Mouse (Mus musculus) brain, embryonic 14.5 days (tissue): ENCODE results near the gene Eif4b.

Source experiments
- CTCF ChIP-seq: fragments of 200-500 bp; IDR thresholded peaks from 2 replicates; pipeline ENCODE4 v1.5.1; 2012; ENCODE audit warnings: inconsistent platforms, mild to moderate bottlenecking, moderate library complexity, borderline replicate concordance; ENCODE audit not compliant: insufficient read depth, insufficient read length; ENCODE audit errors: extremely low read depth
- POLR2A ChIP-seq: fragments of 200-500 bp; IDR thresholded peaks from 2 replicates; pipeline ENCODE4 v1.6.1; 2012; ENCODE audit warnings: mild to moderate bottlenecking, inconsistent platforms, borderline replicate concordance; ENCODE audit not compliant: poor library complexity, insufficient read depth, insufficient read length, severe bottlenecking; ENCODE audit errors: extremely low read depth

- TF ChIP-seq POLR2A (no peak), CTCF (no peak)
These were observed 67.5 kb downstream of the Eif4b start for GRCm38 (mm10) chr15:102141120-102141519.
